Mouse (Mus musculus): ENCODE results near the gene Nacc2.

DNA sequence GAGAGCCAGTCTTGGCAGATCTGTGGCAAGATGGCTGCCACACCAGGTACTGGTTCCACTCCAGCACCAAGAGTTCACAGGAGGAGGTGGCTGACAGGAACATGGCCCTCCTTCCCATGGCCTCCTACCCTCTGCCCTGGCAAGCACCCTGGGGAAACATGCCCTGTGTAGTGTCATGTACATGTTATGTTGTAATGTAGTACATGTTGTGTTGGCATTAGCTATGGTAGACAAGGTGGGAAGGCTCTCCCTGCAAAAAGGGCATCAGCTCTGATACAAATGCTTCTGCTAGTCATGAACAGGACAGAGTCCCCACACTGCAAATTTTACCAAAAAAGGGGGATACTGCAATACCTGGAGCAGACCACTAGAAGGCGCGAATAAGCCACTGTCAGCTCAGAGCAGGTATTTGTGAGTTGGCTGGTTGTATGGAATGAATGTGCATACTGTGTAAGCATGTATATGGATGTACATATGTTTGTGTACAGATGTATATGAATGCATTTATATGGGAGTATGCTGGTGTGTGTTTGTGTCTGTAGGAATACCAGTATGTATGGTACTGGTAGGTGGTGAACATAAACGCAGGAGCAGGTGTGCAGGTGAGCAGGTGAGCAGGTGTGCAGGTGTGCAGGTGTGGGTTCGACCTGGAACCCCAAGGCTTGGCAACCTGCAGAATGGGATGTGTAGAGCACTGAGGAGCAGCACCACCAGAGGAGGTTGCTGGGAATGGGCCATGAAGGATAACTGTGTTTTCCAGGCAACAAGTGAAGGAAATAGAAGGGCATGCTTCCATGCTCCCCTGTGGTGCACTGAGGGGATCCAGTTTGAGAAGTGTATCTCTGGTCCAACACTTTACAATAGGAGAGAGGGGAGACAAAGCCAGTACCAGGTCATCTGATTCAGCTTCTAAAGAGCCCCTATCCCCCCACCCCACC is 98.6 kb downstream of the Nacc2 start:
- peak; percentile 96 for TF ChIP-seq CTCF (IDR thresholded peaks at IDR 0.05; ENCODE audit: low read depth)
- no peak for TF ChIP-seq EP300 (IDR thresholded peaks at IDR 0.05; ENCODE audit: low read depth)
